Mouse (Mus musculus): ENCODE results near the gene Ednra.

- TF ChIP-seq CTCF (IDR thresholded peaks at IDR 0.05; ENCODE audit: borderline replicate concordance, control insufficient read depth, extremely low read depth, insufficient read depth, low read length, poor library complexity), result no peak
- TF ChIP-seq POLR2A (IDR thresholded peaks at IDR 0.05; ENCODE audit: control insufficient read depth, extremely low read depth, insufficient read depth, low read length, poor library complexity), result no peak
Measured at GRCm38 (mm10) chr8:77670612-77671363, 53.5 kb downstream of the Ednra start.
